Mouse (Mus musculus): ENCODE measurements around the gene Impg1.

DNA sequence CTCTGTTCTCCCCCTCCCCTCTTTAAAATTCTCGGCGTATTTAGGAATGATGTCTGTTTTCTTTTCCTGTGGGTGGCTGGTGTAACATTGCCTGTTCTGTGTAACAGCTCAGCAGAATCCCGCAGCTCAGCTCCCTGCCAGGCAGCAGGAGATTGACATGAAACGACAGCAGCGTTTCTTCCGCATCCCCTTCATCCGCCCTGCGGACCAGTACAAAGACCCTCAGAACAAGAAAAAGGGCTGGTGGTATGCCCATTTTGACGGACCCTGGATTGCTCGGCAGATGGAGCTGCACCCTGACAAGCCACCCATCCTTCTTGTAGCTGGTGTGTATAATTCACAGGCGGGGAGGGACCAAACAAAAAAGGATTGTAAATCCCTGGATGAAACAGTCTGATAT, 158.4 kb downstream of the Impg1 start:
- TF ChIP-seq CTCF (IDR thresholded peaks at IDR 0.05) (no peak), EP300 (IDR thresholded peaks at IDR 0.05) (no peak)

Measured in lung, postnatal 0 days (tissue).